Mouse (Mus musculus) heart, embryonic 16.5 days (tissue): ENCODE measurements around the gene Zdhhc7. TPM values are rescaled to one million over a fixed set of nuclear protein-coding genes. Genes with fewer than 3 reads are reported as not detected.

Source experiments
- ATAC-seq: fragments of 200-750 bp; cut with Nextera tagmentation; replicated peaks from 2 replicates; pipeline ENCODE4 v1.8.0; 2017; ENCODE audit warnings: moderate number of reproducible peaks; ENCODE audit not compliant: insufficient read depth, low FRiP score; ENCODE audit errors: extremely low read depth
- H3K27ac ChIP-seq: fragments of 300-500 bp; sonication (generic); 2 replicates; pipeline ENCODE4 v1.5.1; 2014; ENCODE audit warnings: mild to moderate bottlenecking, low read length, control low read depth, moderate library complexity
- H3K27me3 ChIP-seq: fragments of 300-500 bp; sonication (generic); 2 replicates; pipeline ENCODE4 v1.6.1; 2014; ENCODE audit warnings: low read length, mixed read lengths; ENCODE audit not compliant: control insufficient read depth, insufficient read depth
- H3K36me3 ChIP-seq: fragments of 300-500 bp; sonication (generic); 2 replicates; pipeline ENCODE4 v1.6.1; 2014; ENCODE audit not compliant: control insufficient read depth, insufficient read depth
- H3K4me1 ChIP-seq: fragments of 300-500 bp; sonication (generic); 2 replicates; pipeline ENCODE4 v1.6.1; 2014; ENCODE audit warnings: low read length, mixed read lengths; ENCODE audit not compliant: control insufficient read depth, insufficient read depth
- H3K4me2 ChIP-seq: fragments of 300-500 bp; sonication (generic); 2 replicates; pipeline ENCODE4 v1.6.1; 2014; ENCODE audit warnings: low read depth, mild to moderate bottlenecking, control low read depth, low read length
- H3K4me3 ChIP-seq: fragments of 300-500 bp; sonication (generic); 2 replicates; pipeline ENCODE4 v1.5.1; 2014; ENCODE audit warnings: mild to moderate bottlenecking, control low read depth, low read length
- H3K9ac ChIP-seq: fragments of 300-500 bp; sonication (generic); 2 replicates; pipeline ENCODE4 v1.6.1; 2014; ENCODE audit warnings: low read length, control low read depth
- H3K9me3 ChIP-seq: fragments of 300-500 bp; sonication (generic); replicated peaks from 2 replicates; pipeline ENCODE4 v1.6.1; 2016; ENCODE audit warnings: low read length; ENCODE audit not compliant: control insufficient read depth
- WGBS: fragments of 180-500 bp; shearing (Covaris S2); extraction: QIAGEN DNeasy Blood & Tissue Kit; methylation state at CpG from one replicate; pipeline ENCODE4 v1.1.7; 2014; 5-methylcytosine and 5-hydroxymethylcytosine counted together
- polyA plus RNA-seq: library from polyadenylated mRNA; unstranded; fragments of >200 nt; fragmentation: Nextera tagmentation; extraction: Ambion mirVana; gene quantifications from 2 replicates; pipeline ENCODE4 v1.2.1, GENCODE M21; 2015

Zdhhc7 gene
- polyA plus RNA-seq, 1 experiment from 2014 or later, result 35.8 TPM

DNA sequence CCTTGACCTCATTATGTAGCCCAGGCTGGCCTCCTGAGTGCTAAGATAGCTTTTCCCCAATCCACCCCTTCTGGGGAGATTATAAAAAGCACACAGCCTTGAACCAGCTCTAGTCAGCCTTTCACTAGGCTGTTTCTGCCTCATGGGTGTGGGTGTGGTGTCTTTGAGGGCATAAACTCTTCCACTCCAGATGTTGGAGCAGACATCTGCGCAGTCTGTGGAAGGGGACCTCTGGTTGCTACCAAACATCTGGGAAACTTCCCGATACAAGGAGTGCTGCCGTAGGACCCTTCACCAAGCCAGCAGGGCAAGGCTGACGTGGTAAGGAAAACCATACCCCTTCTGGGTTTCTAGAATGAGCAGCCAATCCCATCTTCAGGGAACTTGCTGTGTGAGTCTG, 49.4 kb downstream of the Zdhhc7 start:
- H3K9me3 ChIP-seq, result 0 out of 2 replicates have a peak, but pooled peaks cover 2% of the 10 kb centered on the region
- 88% methylated on average over 4 of the region's 4 CpGs for WGBS
- ATAC-seq, result no peak
- H3K4me2 ChIP-seq, result no peak overlapping the region
- H3K36me3 ChIP-seq, result no peaks in the 10 kb centered on the region
- peaks cover 8% of the 10 kb centered on the region for H3K4me1 ChIP-seq
- no peaks in the 10 kb centered on the region for H3K27me3 ChIP-seq
- no peak overlapping the region for H3K27ac ChIP-seq
- no peak overlapping the region for H3K9ac ChIP-seq
- H3K4me3 ChIP-seq, result no peak overlapping the region

DNA sequence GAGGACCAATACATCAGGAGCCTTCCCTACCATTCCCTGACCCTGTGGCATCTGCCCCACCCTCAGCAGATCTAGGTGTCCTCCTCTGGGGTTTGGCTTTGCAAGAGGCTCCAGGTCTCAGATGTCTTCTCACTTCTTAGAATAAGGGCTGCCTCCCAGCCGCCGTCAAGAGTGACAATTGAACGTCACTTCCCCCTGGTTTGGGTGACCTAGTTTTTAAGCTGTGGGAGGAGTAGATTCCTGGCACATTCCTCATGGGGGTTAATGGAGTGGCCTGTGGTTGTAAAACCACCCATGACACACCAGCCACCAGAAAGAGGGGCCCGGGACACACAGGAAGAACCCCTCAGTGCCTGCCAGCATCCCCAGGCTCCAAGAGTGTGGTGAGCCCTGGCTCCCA, 50.3 kb downstream of the Zdhhc7 start:
- no peaks in the 10 kb centered on the region for H3K9me3 ChIP-seq
- H3K4me2 ChIP-seq, result no peak overlapping the region
- no peaks in the 10 kb centered on the region for H3K36me3 ChIP-seq
- WGBS, result 40% methylated on average over 4 of the region's 4 CpGs
- H3K4me3 ChIP-seq, result no peak overlapping the region
- no peak overlapping the region for H3K9ac ChIP-seq
- H3K4me1 ChIP-seq, result peaks cover 17% of the 10 kb centered on the region
- ATAC-seq, result no peak
- H3K27me3 ChIP-seq, result no peaks in the 10 kb centered on the region
- H3K27ac ChIP-seq, result no peak overlapping the region

DNA sequence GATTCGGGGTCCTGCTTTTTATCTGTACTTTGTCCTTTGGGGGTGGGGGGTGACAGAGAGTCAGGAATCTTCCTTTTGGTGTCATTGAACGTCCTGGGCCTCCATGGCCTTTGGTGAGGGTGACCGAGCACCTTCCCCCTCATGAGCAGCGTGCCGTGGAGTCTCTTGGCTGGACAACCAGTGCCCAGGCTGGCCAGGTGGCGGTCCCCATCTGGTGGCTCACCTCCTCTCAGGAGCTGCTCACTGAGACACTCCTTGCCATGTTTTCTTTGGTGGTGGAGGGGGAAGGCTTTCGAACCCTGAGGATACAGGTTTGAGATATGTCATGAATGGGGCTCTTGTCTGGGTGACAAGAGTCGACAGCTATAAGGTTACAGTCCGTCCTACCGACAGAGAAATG, 50.9 kb downstream of the Zdhhc7 start:
- H3K4me2 ChIP-seq, result no peak overlapping the region
- H3K9ac ChIP-seq, result no peak overlapping the region
- ATAC-seq, result no peak
- H3K36me3 ChIP-seq, result no peaks in the 10 kb centered on the region
- no peaks in the 10 kb centered on the region for H3K9me3 ChIP-seq
- WGBS, result 68% methylated on average over 10 of the region's 10 CpGs
- H3K4me3 ChIP-seq, result no peak overlapping the region
- H3K27me3 ChIP-seq, result no peaks in the 10 kb centered on the region
- peaks cover 19% of the 10 kb centered on the region for H3K4me1 ChIP-seq
- H3K27ac ChIP-seq, result no peak overlapping the region

DNA sequence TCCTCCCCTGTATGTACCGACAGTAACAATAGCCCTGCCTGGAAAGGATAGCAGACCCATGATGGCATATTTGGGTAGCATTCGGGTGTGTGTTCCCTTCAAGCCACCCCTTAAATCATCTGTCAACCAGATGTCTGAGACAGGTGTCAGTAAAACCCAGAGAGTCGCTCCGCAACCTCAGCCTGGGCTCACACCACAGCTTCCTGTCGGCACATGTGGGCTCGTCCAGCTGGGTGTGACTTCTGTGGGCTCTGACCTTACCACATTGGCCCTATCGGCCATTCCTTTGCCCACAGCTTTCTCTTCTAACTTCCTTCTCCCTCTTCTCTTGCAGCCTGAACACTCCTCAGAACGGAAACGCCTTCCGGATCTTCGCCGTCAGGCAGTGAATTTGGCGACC, 51.3 kb downstream of the Zdhhc7 start:
- no peak for ATAC-seq
- H3K27ac ChIP-seq, result no peak overlapping the region
- no peak overlapping the region for H3K4me2 ChIP-seq
- no peak overlapping the region for H3K4me3 ChIP-seq
- peaks cover 19% of the 10 kb centered on the region for H3K4me1 ChIP-seq
- H3K36me3 ChIP-seq, result no peaks in the 10 kb centered on the region
- WGBS, result 78% methylated on average over 13 of the region's 13 CpGs
- no peaks in the 10 kb centered on the region for H3K27me3 ChIP-seq
- no peaks in the 10 kb centered on the region for H3K9me3 ChIP-seq
- H3K9ac ChIP-seq, result no peak overlapping the region

DNA sequence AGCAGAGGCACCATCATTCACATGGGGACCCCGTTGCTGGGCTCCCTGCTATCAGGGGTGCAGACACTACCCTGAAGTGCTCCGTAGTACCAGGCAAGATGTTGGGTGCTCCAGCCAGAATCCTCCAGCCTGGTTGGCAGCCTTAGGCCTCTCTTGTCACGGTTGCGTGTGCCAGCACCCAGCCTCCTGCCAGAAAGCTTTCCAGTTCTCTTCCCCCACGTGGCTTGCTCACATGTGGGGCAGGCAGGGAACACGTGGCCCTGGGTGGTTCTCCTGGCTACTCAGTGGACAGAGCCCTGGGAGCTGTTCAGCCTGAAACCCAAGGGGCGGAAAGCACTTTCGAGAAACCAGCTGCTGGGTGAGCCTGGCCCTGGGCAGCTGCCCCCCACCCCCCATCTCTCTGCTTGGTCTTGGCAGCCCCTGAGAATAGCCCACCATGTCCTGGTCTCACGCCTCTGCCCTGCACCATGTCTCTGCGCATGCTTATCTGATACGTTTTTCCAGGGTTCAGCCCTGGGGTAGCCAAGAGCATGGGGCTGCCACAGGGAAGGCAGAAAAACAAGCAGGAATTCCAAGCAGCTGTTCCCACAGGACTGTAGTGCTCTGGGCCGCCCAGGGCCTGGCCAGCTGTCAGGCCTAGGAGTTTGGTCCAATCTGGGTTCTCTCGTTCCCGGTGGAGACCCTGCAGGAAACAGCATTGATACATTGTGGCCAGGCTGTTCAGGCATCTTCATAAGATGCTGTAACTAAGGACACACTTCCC, 54.8 kb downstream of the Zdhhc7 start:
- 39% methylated on average over 14 of the region's 14 CpGs for WGBS
- Histone ChIP-seq H3K9ac (no peak overlapping the region), H3K27me3 (peaks cover 4% of the 10 kb centered on the region), H3K36me3 (no peaks in the 10 kb centered on the region), H3K27ac (peak overlapping the region; percentile 67), H3K4me3 (no peak overlapping the region), H3K4me1 (peaks cover 19% of the 10 kb centered on the region), H3K4me2 (no peak overlapping the region), H3K9me3 (no peaks in the 10 kb centered on the region)
- peak; percentile 76 for ATAC-seq

DNA sequence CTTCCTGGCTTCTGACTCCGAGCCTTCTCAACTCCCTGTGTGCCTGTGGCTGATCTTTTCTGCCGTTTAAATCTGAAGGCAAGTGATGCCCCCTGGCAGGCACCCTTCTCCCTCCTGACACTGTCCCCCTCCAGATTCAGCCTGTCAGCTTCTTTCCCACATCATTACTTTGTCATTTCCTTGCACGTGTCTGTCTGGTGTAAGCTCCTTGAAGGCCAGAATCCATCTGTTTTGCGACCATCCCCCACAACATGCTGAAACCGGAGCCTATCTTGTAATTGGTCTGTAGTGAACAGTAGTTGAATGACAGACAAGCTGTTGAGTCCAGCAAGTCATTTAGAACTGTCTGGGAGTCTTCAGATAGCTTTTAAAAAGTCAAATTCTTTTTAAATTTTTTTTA, 55.8 kb downstream of the Zdhhc7 start:
- Histone ChIP-seq H3K27me3 (peaks cover 4% of the 10 kb centered on the region), H3K4me1 (peaks cover 17% of the 10 kb centered on the region), H3K27ac (no peak overlapping the region), H3K4me3 (no peak overlapping the region), H3K9me3 (no peaks in the 10 kb centered on the region), H3K9ac (no peak overlapping the region), H3K36me3 (no peaks in the 10 kb centered on the region), H3K4me2 (no peak overlapping the region)
- 55% methylated on average over 5 of the region's 5 CpGs for WGBS
- ATAC-seq, result no peak

DNA sequence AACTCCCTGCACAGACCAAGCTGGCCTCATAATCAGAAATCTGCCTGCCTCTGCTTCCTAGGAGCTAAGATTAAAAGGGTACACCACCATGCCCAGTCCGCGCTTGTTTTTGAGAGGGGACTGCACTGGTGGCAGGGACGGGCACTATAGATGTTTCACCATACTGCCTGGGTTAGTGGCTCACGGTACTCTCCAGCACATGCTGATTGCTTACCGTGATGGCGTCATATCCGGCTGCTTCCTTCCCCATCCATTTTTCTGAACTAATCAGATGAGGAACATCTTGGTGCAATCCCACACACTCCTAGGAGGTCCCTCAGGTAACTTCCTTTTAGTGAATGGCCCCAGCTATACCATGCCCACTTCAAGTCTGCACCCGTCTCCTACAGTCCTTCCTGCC, 56.4 kb downstream of the Zdhhc7 start:
- Histone ChIP-seq H3K9ac (no peak overlapping the region), H3K27ac (no peak overlapping the region), H3K4me2 (no peak overlapping the region), H3K9me3 (no peaks in the 10 kb centered on the region), H3K36me3 (no peaks in the 10 kb centered on the region), H3K4me1 (peaks cover 17% of the 10 kb centered on the region), H3K4me3 (no peak overlapping the region), H3K27me3 (peaks cover 4% of the 10 kb centered on the region)
- ATAC-seq, result no peak
- WGBS, result 95% methylated on average over 8 of the region's 8 CpGs

DNA sequence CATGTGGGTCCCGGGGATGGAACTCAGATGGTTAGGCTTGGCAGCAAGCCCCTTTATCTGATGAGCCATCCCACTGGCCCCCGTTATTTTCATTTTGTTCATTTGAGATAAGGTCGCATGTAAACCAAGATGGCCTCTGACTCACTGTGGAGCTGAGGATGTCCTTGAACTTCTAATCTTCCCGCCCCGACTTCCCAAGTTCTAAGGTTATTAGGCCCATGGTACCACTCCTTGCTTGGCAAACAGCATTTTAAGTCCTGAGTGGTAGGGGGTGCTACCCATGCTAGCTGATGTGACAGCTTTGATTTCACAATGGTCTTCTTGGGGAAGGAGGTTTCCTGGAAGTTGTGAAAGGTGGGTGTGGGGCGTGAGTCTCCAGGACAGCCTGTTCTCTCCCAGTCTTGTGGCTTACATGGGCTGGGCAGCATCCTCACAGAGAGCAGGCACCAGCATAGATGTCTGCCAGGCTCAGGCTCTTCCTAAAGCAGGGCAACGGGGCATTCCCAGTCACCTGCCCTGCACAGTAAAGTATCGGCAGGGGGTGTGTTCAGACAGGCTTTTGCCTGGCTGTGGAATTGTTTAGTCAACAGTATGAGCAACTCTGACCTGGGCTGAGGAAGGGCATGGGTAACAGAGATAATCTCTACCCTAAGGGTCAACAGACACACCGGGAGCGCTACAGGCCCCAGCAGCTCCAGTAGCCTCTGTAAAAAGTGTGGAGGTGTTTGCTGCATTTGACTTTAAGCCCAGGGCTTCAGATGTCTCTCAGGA, 58.6 kb downstream of the Zdhhc7 start:
- Histone ChIP-seq H3K4me1 (peaks cover 24% of the 10 kb centered on the region), H3K4me2 (no peak overlapping the region), H3K36me3 (no peaks in the 10 kb centered on the region), H3K4me3 (no peak overlapping the region), H3K9ac (no peak overlapping the region), H3K27me3 (peaks cover 4% of the 10 kb centered on the region), H3K27ac (no peak overlapping the region), H3K9me3 (no peaks in the 10 kb centered on the region)
- 73% methylated on average over 10 of the region's 10 CpGs for WGBS
- ATAC-seq, result no peak

DNA sequence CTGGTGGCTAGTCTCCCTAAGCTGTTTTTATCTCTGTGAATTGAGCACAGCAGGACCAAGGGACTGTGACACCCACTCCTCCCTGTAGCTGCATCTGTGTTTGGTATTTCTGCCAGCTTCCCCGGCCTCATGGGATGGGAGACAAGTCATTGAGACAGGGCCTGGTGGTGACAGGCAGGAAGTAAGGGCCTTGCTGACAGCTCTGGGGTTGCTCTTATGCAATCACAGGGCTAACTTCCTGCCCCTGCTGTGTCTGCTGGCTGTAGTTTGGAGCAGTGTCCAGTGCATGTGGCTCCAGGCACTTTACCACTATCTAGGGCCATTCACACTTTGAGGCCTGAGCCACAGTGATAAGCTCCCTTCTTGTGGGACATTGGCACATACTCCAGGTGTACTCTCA, 60.4 kb downstream of the Zdhhc7 start:
- Histone ChIP-seq H3K27ac (peak overlapping the region; percentile 47), H3K4me2 (no peak overlapping the region), H3K9ac (no peak overlapping the region), H3K27me3 (peaks cover 4% of the 10 kb centered on the region), H3K4me1 (peaks cover 31% of the 10 kb centered on the region), H3K36me3 (no peaks in the 10 kb centered on the region), H3K9me3 (no peaks in the 10 kb centered on the region), H3K4me3 (no peak overlapping the region)
- ATAC-seq, result peak; percentile 49
- 13% methylated on average over 1 of the region's 1 CpGs for WGBS
